Mouse (Mus musculus) lung, postnatal 0 days (tissue): ENCODE results near the gene Shmt2.

Experiments used
- CTCF ChIP-seq: IDR thresholded peaks from 2 replicates; pipeline ENCODE4 v1.5.1; 2016; ENCODE audit warnings: antibody characterized with exemption, mild to moderate bottlenecking
- EP300 ChIP-seq: IDR thresholded peaks from 2 replicates; pipeline ENCODE4 v1.6.1; 2016; ENCODE audit warnings: antibody characterized with exemption, mild to moderate bottlenecking, control low read depth

DNA sequence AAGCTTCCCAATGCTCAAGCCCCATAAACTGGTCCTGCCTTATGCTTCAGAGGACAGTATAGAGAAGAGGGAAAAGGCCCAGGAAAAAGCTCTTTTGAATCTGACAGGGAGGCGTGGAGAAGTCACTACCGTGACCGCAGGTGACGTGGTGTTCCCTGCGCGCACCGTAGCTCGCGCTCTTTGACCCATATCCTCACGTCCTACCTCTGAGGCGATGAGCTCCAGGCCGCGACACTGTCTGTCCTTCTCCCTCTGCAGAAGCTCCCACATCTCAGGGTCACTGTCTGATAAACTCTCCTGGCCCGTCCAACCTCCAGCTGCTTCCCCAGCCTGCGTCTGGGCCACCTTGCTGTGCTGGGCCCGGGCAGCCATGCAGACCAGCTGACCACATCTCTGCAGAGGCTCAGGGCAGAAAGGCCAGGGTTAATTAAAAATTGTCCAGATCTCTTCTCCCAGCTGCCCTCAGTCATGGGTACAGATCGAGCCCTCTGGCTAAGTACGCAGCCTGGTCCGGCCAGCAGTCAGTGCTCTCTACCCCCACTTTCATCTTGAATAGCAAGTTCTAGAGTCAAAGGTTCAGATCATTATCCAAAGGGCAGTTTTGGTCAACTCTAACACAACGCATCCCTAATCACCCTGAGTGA lies 1.4 kb downstream of the Shmt2 start:
- TF ChIP-seq CTCF (no peak), EP300 (no peak)
